Mouse (Mus musculus) adrenal gland, postnatal 4 days (tissue): ENCODE measurements around the gene Gm21887. TPM values are rescaled to one million over a fixed set of nuclear protein-coding genes. Genes with fewer than 3 reads are reported as not detected.
A peak's percentile ranks its signal among the peaks of the same experiment; 100 is the strongest.
"Not testable (repeated sequence)": the region's sequence is repeated elsewhere in the genome, so short reads cannot be mapped to it uniquely, and the experiment has no call there.

Experiments used
- DNase-seq, 2 experiments: peaks; one replicate each; pipeline ENCODE4 v3.0.0; 2021 to 2022; ENCODE audit warnings: low spot score in 2 of 2, mixed read lengths in 2 of 2
- total RNA-seq, 2 experiments: library from RNA; stranded (reverse); gene quantifications; 2 replicates each; pipeline ENCODE4 v1.2.3; 2021

Gm21887 gene
- total RNA-seq, 2 experiments from 2014 or later, result 355 to 363 TPM

GRCm38 (mm10) chrX:170008584-170008983, 875 bp upstream of the Gm21887 start:
- DNase-seq, result peak in 1 of 2 experiments; percentile 32

DNA sequence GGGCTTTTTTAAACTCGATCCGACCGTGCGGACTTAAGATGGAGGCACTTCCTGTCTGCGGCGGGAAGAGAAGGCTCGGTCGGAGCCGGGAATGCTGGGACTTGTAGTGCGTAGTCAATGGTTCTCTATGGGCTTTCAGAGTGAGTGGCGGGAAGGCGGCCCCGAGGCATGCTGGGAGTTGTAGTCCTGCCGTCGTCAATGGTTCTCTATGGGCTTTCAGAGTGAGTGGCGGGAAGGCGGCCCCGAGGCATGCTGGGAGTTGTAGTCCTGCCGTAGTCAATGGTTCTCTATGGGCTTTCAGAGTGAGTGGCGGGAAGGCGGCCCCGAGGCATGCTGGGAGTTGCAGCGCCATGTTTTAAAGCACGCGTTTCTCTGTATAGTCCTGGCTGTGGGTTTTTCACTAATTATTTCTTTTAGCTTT, 352 bp downstream of the Gm21887 start:
- DNase-seq, result peak; percentile 99 to 100

GRCm38 (mm10) chrX:170010581-170011528, 1.4 kb downstream of the Gm21887 start:
- DNase-seq, result peak in 1 of 2 experiments; percentile 53

- not testable (repeated sequence) for DNase-seq
Observed at GRCm38 (mm10) chrX:170011529-170011879, 2.0 kb downstream of the Gm21887 start.

GRCm38 (mm10) chrX:170013421-170013820, 4.0 kb downstream of the Gm21887 start:
- peak in 1 of 2 experiments; percentile 2 for DNase-seq

- not testable (repeated sequence) for DNase-seq
Observed at GRCm38 (mm10) chrX:170014038-170014437, 4.6 kb downstream of the Gm21887 start.

GRCm38 (mm10) chrX:170015883-170016282, 6.4 kb downstream of the Gm21887 start:
- not testable (repeated sequence) for DNase-seq

DNA sequence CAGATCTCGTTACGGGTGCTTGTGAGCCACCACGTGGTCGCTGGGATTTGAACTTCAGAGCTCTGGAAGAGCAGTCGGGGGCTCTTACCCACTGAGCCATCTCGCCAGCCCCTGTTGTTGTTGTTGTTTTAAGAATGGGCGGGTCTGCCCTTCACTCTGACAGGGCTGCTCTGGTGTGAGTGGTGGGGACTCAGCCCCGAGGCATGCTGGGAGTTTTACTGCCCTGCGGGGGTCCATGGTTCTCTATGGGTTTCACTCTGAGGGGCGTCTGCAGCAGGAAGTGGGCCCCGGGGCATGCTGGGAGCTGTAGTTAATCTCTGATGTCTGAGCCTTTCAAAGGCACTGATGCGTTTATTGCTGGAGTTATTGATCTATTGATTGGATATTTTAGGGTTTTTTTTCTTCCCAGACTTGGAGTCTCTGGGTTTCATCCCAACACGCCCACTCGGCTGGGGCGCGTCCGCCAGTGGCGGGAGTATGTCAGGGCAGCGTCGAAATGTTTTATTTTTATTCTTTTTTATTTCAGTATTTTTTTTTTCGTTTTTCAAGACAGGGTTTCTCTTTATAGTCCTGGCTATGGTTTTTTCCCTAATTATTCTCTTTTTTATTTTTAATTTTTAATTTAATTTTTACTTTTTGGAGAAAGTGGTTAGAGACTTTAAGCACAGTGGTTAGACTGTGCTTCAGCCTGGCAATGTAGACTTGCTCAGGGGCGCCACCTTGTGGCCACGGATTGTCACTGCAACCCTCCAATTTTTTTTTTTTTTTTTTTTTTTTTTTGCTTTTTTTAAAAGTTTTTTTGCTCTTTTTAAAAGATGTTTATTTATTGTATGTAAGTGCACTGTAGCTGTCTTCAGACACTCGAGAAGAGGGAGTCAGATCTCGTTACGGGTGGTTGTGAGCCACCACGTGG, 8.1 kb downstream of the Gm21887 start:
- DNase-seq, result peak in 1 of 2 experiments; percentile 50

DNA sequence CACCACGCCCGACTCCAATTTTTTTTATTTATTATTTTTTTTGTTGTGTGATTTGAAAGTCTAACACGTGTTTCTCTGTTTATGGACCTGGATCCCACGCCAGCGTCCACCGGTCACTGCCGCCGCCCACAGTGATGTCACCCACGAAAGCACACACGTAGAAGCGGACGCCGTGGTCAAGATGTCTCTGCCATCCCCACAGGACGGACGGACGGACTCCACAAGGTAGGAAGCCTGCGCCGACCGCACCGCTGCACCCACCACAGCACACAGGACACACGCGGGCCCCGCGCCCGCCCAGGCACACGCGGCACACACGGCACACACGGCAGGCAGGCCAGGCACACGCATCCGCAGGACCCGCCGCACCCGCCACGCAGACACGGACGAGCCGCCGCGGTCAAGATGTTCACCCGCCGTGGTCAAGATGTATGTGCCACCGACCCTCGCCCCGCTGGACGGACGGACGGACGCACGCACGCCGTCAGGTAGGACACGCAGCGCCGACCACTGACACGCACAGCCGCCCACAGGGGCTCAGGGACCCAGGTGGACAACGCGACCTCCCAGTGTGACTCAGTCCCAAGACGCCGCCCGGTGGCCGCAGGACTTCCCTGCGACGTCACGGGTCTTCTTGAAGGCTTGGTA, 9.2 kb downstream of the Gm21887 start:
- DNase-seq, result peak in 1 of 2 experiments; percentile 57

DNA sequence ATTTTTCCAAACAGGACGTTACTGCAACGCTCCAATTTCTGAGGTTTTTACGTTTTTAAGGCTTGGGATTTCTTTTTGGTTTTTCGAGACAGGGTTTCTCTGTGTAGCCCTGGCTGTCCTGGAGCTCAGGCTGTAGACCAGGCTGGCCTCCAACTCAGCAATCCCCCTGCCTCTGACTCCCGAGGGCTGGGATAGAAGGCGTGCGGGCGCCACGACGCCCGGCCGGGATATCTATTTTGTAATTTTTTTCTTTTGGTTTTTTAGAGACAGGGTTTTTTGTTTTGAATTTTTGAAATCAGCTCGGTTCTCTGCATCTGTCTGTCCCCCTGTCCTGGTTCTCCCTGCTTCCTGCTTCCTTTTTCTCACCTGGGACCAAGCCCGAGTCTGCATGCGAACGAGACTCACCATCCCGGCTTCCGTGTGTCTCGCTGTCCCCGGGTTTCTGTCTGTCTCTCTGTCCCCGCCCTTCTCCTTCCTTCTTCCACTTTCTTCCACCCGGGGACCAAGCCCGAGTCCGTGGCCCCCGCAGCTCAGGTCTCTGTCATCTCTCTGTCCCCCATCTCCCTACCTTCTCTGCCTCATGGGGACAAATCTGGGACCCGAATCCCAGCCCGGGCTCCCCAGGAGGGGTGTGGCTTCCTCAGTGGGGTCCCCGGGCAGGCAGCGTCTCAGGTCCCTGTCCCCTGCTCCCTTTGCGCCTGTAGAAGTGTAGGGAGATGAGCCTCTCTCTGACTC, 9.9 kb downstream of the Gm21887 start:
- DNase-seq, result peak in 1 of 2 experiments; percentile 37

- peak; percentile 89 to 100 for DNase-seq
Observed at GRCm38 (mm10) chrX:170019954-170020689, 10.7 kb downstream of the Gm21887 start.

DNA sequence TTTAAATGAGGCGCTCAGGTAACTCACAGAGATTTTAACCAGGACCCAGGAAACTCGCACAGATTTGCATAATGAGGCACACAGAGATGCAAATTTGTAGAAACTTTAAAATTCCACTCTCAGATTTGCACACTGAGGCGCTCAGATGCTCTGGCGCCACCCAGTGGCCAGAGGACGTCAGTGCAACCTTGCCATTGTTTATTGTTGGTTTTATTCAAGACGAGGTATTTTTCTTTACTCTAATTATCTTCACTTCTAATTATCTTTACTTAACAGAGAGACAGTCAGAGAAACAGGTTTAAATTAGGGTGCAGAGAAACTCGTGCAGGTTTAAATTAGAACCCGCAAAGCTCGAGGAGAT, 11.2 kb downstream of the Gm21887 start:
- peak in 1 of 2 experiments; percentile 55 for DNase-seq

- peak in 1 of 2 experiments; percentile 42 for DNase-seq
Observed at GRCm38 (mm10) chrX:170021205-170021604, 11.7 kb downstream of the Gm21887 start.

GRCm38 (mm10) chrX:170021750-170022461, 12.4 kb downstream of the Gm21887 start:
- DNase-seq, result peak in 1 of 2 experiments; percentile 19

Other genes with a start within 250 kb of the Gm21887 start
- not detected for gene 4933400A11Rik, start 230.0 kb upstream of the Gm21887 start, total RNA-seq